Mouse (Mus musculus) CH12F3 (cell line): ENCODE data around the gene Tuba1a.
"Not testable (repeated sequence)": the region's sequence is repeated elsewhere in the genome, so short reads cannot be mapped to it uniquely, and the experiment has no call there.

Source experiments
- in situ Hi-C: fragments of 300-500 bp; cut with MboI; formaldehyde crosslinking; loops from 2 replicates; pipeline ENCODE4 v1.14.3; 2020; ENCODE audit warnings: low sequenced_read_pairs

The Tuba1a gene

DNA sequence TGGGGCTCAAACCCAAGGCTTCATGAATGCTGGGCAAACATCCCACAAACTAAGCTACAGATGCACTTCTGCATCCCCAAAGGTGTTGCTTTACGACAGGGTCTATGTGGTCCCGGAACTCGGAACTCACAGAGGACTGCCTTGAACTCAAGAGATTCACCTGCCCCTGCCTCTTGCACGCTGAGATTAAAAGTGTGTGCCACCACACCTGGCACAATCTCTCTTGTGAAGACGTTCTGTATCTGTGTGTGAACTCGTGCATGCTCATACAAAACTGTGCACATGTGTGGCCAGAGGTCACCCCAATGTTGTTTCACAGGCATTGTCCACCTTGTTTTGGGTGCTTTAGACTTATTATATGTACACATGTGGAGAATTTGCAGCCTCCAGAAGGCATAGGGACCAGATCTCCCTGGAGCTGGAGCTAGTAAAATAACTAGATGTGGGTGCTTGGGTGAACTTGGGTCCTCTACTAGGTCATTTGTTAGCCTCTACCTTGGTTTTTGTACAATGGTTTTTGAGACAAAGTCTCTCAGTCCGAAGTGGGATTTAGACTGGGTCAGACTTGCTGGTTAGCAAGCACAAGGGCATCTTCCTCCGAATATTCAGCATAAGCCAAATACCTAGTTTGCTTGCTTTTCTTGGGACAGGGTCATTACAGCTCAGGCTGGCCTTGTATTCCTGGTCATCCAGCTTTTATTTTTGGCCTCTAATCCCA is 23.3 kb downstream of the Tuba1a start:
- in situ Hi-C loops = no loop called here

DNA sequence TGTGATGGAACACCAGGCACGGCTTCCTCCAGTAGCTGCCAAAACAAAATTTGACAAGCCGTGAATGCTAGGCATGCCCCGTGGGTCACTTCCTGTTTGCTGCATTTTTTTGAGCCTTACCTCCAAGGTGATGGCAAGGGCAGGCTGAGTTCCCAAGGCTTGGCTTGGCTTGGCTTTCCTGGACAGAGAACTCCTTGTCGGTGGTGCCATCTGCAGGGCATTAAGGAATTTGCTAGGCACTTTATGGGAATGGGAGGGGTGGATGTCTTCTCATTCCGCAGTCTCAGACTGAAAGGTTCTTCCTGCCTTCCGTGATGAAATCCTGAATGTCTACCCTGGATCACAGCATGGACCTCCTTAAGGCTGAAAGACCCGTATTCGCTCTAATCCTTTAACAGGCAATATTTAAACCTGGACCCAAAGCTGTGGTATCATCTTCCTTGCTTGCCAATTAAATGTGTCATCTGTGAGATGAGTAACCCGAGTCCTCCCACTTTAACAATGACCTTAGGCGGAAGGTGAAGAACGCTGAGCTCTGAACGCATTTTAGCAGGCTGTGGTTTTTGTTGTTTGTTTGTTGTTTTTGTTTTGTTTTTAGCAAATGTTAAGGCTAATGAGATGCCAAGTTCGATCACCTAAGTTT is 24.8 kb downstream of the Tuba1a start:
- in situ Hi-C loops = no loop called here

DNA sequence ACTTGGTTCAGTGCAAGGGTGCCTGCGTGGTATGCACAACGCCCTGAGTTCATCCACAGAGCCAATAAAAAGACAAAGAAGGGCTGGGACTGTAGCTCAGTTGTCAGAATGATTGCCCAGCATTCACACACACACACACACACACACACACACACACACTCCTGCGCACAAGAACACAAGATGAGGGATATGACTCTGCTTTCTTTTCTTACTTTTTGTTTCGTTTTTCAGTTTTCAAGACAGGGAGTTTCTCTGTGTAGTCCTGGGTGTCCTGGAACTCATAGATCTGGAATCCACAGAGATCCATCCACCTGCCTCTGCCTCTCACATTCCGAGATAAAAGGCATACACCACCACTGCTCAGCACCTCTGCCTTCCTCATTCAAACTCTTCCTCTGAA is 25.9 kb downstream of the Tuba1a start:
- in situ Hi-C loops = no loop called here

DNA sequence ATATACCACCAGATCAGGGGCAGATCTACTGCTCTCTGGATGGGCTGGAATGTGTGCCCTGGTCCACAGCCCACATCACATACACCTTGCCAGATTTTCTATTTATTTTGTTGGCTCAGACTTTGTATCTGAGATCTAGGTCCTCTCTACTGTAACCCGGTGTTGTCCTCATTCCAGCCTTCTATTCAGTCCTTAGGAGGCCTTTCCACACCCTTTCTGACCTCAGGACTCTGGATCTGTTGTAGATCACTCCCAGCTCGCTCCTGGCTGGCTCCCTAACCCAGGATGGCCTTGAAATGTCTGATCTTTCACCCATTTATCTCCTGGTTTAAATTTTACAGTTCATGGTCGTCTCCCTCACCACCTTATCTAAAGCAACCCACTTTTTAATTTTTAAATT is 28.8 kb downstream of the Tuba1a start:
- in situ Hi-C loops = no loop called here

DNA sequence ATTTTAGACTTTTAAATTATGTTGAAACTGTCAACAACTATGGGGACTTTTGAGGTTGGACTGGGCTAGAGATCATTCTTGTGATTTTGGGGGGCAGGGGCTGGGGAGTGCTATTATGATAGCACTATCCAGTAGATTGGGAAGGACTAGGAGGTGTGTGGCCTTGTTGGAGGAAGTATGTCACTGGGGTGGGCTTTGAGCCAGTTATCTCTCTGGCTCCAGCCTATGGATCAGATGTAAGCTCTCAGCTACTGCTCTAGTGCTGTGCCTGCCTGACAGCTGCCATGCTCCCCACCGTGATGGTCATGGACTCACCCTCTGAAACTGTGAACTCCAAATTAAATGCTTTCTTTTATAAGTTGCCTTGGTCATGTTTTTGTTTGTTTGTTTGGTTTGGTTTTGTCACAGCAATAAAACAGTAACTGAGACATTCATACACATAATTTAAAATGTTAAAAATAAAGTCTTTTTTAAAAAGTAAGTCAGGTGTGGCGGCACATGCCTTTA is 30.4 kb downstream of the Tuba1a start:
- in situ Hi-C loops = no loop called here

DNA sequence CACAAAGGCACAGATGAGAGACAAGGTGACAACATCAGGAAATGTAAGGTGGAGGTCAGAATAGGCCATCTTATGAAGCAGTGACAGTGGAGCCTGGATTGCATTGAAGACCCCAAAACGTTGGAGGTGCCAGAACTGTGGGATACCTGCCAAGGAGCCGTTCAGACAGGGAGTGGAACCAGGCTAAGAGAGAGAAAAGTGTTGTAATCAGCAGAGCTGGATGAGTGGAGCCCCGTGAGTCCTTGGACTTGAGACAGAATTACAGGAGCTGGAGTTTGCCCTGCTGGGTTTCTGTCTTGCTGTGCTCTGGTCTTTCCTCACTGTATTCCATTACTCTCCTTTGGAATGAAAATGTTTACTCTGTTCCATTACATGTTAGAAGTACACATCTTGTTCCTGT is 30.9 kb downstream of the Tuba1a start:
- in situ Hi-C loops = no loop called here

DNA sequence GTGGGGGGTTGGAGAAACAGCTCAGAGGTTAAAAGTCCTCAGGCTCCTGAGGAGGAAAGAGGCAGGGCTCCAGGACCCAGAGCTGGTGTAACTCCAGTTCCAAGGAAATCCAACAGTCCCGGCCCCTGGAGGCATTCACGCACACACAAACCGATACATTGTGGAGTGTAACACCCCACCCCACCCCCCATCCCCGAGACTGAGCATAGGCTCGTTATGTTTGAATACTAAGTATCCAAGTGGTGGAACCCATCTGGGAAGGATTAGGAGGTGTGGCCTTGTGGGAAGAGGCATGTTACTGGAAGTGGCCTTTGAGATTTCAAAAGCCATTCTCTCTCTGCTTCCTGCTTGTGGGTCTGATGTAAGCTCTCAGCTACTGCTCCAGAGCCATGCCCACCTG is 32.0 kb downstream of the Tuba1a start:
- in situ Hi-C loops = no loop called here

DNA sequence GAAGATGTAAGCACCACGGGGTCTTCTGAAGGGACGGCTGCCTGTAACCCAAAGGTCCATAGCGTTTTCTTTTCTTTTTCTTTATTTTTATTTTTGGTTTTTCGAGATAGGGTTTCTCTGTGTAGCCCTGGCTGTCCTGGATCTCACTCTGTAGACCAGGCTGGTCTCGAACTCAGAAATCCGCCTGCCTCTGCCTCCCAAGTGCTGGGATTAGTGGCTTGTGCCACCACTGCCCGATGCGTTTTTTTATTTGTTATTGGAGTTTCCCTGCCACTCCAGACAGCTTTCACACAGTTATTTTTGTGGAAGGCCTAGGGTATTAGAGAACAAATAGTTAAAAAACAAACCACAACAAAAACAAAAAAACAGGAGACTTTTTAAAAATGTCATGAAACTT is 35.0 kb downstream of the Tuba1a start:
- in situ Hi-C loops = not testable (repeated sequence)

DNA sequence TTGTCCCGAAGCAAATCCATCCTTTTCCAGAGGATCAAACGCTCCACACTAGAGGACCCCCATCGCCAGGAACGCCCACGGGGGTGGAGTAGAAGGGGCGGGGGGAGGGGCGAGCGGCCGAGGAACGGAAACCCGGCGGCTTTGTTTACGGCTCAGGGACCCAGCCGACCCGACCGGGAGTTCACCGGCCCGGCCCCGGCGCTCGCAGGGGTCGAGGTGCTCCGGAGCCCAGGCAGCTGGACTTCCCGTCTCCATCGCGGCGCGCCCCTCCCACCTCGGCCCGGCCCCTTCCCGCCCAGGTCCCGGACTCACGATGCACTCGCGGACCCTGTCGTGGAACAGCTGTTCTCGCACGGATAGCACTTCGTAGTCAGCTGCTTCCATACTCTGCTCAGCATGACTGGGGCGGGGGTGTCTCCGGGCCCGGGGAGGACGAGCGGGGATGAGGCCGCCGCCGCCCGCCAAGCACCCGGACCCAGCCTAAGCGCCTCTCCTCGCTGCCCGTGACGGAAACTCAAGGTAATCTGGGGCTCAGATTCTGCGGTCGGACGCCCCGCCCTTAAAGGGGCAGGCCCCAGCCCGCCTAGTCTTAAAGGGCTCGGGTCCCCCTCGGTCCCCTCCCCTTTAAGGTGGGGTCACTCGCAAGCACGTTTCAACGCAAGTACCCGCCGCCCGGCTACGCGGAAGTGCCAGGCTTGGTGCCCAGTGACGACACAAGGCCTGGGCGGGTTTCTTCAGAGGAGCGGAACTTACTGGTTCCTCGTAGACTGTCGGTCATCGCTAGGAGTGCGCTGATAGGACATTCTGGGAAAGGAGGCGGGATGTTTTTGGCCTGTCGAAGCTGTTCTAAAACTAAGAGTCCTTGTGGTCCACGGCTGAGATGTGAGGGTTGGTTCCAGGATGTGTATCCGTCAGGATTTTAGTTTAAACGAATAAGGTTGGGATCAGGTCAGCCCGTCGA is 35.7 kb downstream of the Tuba1a start, which contains the start of gene Lmbr1l:
Gene Lmbr1l (minus strand): TSS at position 694 of the 961 bp plus-strand sequence.
- in situ Hi-C loops = no loop called here

DNA sequence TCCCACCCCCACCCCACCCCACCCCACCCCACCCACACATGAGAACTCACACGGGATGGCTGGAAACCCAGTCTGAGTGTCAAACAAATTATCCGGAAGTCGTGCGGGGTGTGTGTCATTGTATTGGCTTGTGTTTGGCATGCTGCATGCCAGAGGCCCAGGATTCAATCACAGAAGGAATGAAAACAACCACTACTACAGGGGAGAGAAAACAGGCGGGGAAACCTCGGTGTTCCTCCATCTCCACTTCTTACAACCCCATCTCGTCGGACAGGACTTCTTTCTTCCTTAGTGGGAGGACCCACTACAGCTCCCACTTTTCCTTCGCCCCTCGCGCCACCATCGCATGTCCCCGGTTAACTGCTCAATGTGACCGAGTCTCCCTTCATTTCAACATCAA is 36.4 kb downstream of the Tuba1a start:
- in situ Hi-C loops = no loop called here

DNA sequence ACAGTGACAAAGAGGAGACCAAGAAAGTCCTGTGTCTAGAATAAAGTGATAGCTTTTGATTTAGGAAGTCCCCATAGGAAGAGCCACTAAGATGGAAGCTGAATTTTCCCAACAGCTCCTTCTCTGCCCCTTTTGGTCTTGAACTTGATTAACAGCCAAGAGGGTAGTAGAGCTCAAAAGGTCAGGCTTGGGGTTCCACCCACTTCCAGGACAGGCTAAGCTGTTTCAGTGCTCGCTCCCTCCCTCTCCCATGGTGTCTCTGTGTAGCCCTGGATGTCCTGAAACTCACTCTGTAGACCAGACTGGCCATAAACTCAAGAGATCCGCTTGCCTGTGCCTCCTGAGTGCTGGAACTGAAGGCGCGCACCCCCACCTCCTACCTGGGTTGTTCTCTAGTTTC is 37.5 kb downstream of the Tuba1a start:
- in situ Hi-C loops = no loop called here

DNA sequence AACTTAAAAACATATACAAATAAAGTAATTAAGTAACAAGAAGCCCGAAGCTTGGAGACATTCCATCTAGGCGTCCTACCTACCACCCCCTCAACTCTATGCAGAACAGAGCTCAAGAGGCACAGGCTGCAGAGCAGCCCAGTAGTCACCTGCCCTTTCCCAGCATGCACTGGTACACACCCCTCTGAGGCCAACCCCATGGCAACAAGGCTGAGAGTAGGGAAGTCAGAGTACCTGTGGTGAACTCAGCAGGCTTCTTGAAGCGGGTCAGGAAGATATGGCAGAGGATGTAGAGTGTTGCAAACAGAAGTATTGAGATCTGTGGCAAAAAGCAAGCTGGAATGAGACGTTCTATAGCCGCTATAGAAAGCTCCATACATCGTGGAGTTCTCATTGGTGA is 38.6 kb downstream of the Tuba1a start:
- in situ Hi-C loops = no loop called here

DNA sequence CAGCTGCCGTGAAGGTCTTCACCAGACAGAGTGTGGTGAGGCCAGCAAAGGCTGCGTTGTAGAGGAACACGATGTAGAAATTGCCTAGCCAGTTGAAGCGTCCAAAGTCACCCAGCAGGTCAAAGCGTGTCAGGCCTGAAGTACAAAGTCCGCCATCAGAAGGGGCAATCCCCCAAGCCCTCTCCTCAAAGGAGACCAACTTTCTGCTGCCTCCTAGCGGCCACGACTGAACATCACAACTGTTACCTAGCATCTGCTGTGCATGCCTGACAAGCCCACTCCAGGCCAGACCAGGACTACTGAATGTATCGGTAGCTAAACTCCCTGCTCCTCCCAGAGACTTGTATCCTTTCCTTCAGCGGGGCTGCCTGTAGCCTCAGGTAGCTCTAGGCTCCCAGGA is 48.8 kb downstream of the Tuba1a start:
- in situ Hi-C loops = no loop called here

DNA sequence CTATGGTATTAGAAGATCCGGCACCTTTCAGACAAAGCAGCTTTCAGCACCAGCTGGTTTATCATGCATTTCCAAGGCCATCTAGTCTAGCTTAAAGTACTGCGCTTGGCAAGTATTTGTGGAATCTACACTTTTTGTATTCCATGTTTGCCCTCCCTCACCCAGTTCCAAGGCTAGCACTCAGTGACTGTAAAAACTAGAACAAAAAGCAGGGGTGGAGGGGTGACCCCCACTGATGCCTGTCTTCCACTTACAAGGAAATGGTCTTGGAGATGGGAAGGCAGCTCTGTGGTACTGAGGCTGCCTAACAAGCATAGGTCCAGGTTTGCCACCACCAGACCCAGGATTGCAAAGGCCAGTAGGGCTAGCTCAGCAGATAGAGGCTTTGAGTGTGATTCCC is 50.9 kb downstream of the Tuba1a start:
- in situ Hi-C loops = no loop called here

DNA sequence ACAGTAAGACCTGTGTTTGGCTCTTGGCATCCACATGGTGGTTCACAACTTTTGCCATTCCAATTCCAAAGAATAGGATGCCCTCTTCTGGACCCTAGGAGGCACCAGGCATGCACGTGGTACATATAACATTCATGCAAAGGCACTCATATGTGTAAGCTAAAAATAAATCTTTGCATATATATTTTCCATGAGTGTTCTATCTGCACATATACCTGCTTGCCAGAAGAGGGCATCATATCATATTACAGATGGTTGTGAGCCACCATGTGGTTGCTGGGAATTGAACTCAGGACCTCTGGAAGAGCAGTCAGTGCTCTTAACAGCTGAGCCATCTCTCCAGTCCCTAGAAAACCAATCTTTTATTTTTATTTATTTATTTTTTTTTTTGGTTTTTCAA is 52.0 kb downstream of the Tuba1a start:
- in situ Hi-C loops = no loop called here
